Mouse (Mus musculus): ENCODE results near the gene Nfkbil1. TPM values are rescaled to one million over a fixed set of nuclear protein-coding genes. Genes with fewer than 3 reads are reported as not detected.

The Nfkbil1 gene
- total and polyA plus RNA-seq, 3 experiments = 15.2 to 25.9 (median 22.0) TPM

- Histone ChIP-seq H3K9ac (ENCODE audit: insufficient read depth, low read depth) (no peak overlapping the region), H3K4me1 (ENCODE audit: control insufficient read depth in 1 of 2, insufficient read depth in 2 of 2) (peaks cover 2 to 3% of the 10 kb centered on the region in 2 experiments; a peak in 1 of 4 replicates), H3K79me2 (replicated peaks; ENCODE audit: control insufficient read depth, extremely low read depth, insufficient read depth, poor library complexity, severe bottlenecking) (0 out of 2 replicates have a peak, but pooled peaks cover 2% of the 10 kb centered on the region), H3K9me3 (replicated peaks; ENCODE audit: low read length) (no peaks in the 10 kb centered on the region), H3K4me2 (ENCODE audit: insufficient read depth, low read depth, poor library complexity, severe bottlenecking) (no peak overlapping the region), H3K4me3 (replicated peaks in 1 of 3; ENCODE audit: low read depth in 2 of 3, low read length in 2 of 3, poor library complexity in 1 of 3) (no peak overlapping the region), H3K27me3 (replicated peaks) (peaks cover 11% of the 10 kb centered on the region), H3K27ac (ENCODE audit: insufficient read depth, low read depth) (no peak overlapping the region), H3K36me3 (replicated peaks in 1 of 2; ENCODE audit: control insufficient read depth in 1 of 2, insufficient read depth in 1 of 2, low read length in 1 of 2) (peaks cover 58 to 65% of the 10 kb centered on the region in 2 experiments)
- no peak for DNase-seq (ENCODE audit: extremely low read depth)
- dilution Hi-C loops (cut with MboI; ENCODE audit: extremely low pct_ligation_motif_present, extremely low pct_unique_long_range_greater_than_20kb, low sequenced_read_pairs) = no loop called here
- in situ Hi-C loops (cut with MboI; ENCODE audit: low pct_ligation_motif_present, low pct_unique_long_range_greater_than_20kb, low sequenced_read_pairs) = loop anchor here (5.0 kb wide), 1 partner anchor 50 kb away; no protein-coding TSS in a partner anchor
- TF ChIP-seq POLR2AphosphoS2 (IDR thresholded peaks at IDR 0.05; ENCODE audit: low read depth, low read length) (peak; percentile 84; the same call in 1 of the 2 replicates), ETS1 (conservative IDR thresholded peaks at IDR 0.05; ENCODE audit: low read depth, low read length) (no peak), ZMIZ1 (IDR thresholded peaks at IDR 0.05; ENCODE audit: low read depth, low read length) (peak; percentile 41; the same call in 1 of the 2 replicates)
Measured at GRCm38 (mm10) chr17:35252619-35253292, 17.2 kb upstream of the Nfkbil1 start.

DNA sequence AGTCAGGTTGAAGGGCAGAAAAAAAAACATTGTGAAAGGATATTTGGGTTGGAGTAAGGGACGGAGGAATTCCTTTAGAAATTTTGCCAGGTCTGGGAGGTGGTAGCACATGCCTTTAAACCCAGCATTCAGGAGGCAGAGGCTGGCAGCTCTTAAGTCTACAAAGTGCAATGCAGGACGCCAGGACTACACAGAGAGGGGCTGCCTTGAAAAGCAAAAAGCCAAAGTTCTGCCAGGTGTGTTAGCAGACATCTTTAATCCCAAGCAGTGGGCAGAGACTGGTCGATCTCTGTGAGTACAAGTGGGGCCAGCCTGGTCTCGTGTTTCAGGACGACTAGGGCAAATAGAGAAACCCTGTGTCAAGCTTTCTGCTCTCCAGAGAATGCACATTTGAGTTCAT is 16.4 kb upstream of the Nfkbil1 start:
- H3K4me1 ChIP-seq (ENCODE audit: control insufficient read depth in 1 of 2, insufficient read depth in 2 of 2) = peaks cover under 1 to 2% of the 10 kb centered on the region in 2 experiments; a peak in 1 of 4 replicates
- peaks cover 7% of the 10 kb centered on the region; the same call in 1 of the 2 replicates for H3K79me2 ChIP-seq (replicated peaks; ENCODE audit: control insufficient read depth, extremely low read depth, insufficient read depth, poor library complexity, severe bottlenecking)
- peaks cover 66 to 73% of the 10 kb centered on the region in 2 experiments for H3K36me3 ChIP-seq (replicated peaks in 1 of 2; ENCODE audit: control insufficient read depth in 1 of 2, insufficient read depth in 1 of 2, low read length in 1 of 2)
- H3K27me3 ChIP-seq (replicated peaks) = peaks cover 13% of the 10 kb centered on the region
- TF ChIP-seq MAZ (IDR thresholded peaks at IDR 0.05; ENCODE audit: low read depth, low read length) = no peak
- no peak for TF ChIP-seq MEF2A (IDR thresholded peaks at IDR 0.05; ENCODE audit: borderline replicate concordance, low read depth, low read length)
- no peak for TF ChIP-seq ZC3H11A (IDR thresholded peaks at IDR 0.05; ENCODE audit: low read depth, low read length)
- TF ChIP-seq ZKSCAN1 (IDR thresholded peaks at IDR 0.05; ENCODE audit: borderline replicate concordance, low read depth, low read length) = no peak
- TF ChIP-seq USF2 (conservative IDR thresholded peaks at IDR 0.05; ENCODE audit: low read depth, low read length) = no peak
- no peak for TF ChIP-seq CHD2 (IDR thresholded peaks at IDR 0.05; ENCODE audit: low read length)
- TF ChIP-seq JUND (conservative IDR thresholded peaks at IDR 0.05; ENCODE audit: low read depth, low read length) = no peak
- no peak overlapping the region for H3K4me2 ChIP-seq (ENCODE audit: insufficient read depth, low read depth, poor library complexity, severe bottlenecking)
- in situ Hi-C loops (cut with MboI; ENCODE audit: low pct_ligation_motif_present, low pct_unique_long_range_greater_than_20kb, low sequenced_read_pairs) = loop anchor here (5.0 kb wide), 1 partner anchor 50 kb away; no protein-coding TSS in a partner anchor
- no peak overlapping the region for H3K9ac ChIP-seq (ENCODE audit: insufficient read depth, low read depth)
- no peak overlapping the region for H3K4me3 ChIP-seq (replicated peaks in 1 of 3; ENCODE audit: low read depth in 2 of 3, low read length in 2 of 3, poor library complexity in 1 of 3)
- H3K9me3 ChIP-seq (replicated peaks; ENCODE audit: low read length) = no peaks in the 10 kb centered on the region
- no peak overlapping the region for H3K27ac ChIP-seq (ENCODE audit: insufficient read depth, low read depth)
- dilution Hi-C loops (cut with MboI; ENCODE audit: extremely low pct_ligation_motif_present, extremely low pct_unique_long_range_greater_than_20kb, low sequenced_read_pairs) = no loop called here
- DNase-seq (ENCODE audit: extremely low read depth) = no peak

GRCm38 (mm10) chr17:35251162-35251719 is 15.6 kb upstream of the Nfkbil1 start:
- no peak for DNase-seq (ENCODE audit: extremely low read depth)
- Histone ChIP-seq H3K27me3 (replicated peaks) (peaks cover 13% of the 10 kb centered on the region), H3K27ac (ENCODE audit: insufficient read depth, low read depth) (no peak overlapping the region), H3K4me3 (replicated peaks in 1 of 3; ENCODE audit: low read depth in 2 of 3, low read length in 2 of 3, poor library complexity in 1 of 3) (no peak overlapping the region), H3K9ac (ENCODE audit: insufficient read depth, low read depth) (no peak overlapping the region), H3K79me2 (replicated peaks; ENCODE audit: control insufficient read depth, extremely low read depth, insufficient read depth, poor library complexity, severe bottlenecking) (peaks cover 13% of the 10 kb centered on the region; the same call in 1 of the 2 replicates), H3K4me2 (ENCODE audit: insufficient read depth, low read depth, poor library complexity, severe bottlenecking) (no peak overlapping the region), H3K4me1 (ENCODE audit: control insufficient read depth in 1 of 2, insufficient read depth in 2 of 2) (peaks cover 1 to 8% of the 10 kb centered on the region in 2 experiments; a peak in 2 of 4 replicates), H3K9me3 (replicated peaks; ENCODE audit: low read length) (no peaks in the 10 kb centered on the region), H3K36me3 (replicated peaks in 1 of 2; ENCODE audit: control insufficient read depth in 1 of 2, insufficient read depth in 1 of 2, low read length in 1 of 2) (peaks cover 73 to 80% of the 10 kb centered on the region in 2 experiments)
- in situ Hi-C loops (cut with MboI; ENCODE audit: low pct_ligation_motif_present, low pct_unique_long_range_greater_than_20kb, low sequenced_read_pairs) (loop anchor here (5.0 kb wide), 1 partner anchor 51 kb away; no protein-coding TSS in a partner anchor), dilution Hi-C loops (cut with MboI; ENCODE audit: extremely low pct_ligation_motif_present, extremely low pct_unique_long_range_greater_than_20kb, low sequenced_read_pairs) (no loop called here)
- TF ChIP-seq ETS1 (conservative IDR thresholded peaks at IDR 0.05; ENCODE audit: low read depth, low read length) (no peak), CHD1 (IDR thresholded peaks at IDR 0.05; ENCODE audit: low read depth, low read length) (no peak), POLR2AphosphoS2 (IDR thresholded peaks at IDR 0.05; ENCODE audit: low read depth, low read length) (no peak), CTCF (conservative IDR thresholded peaks at IDR 0.05 in 1 of 2, IDR thresholded peaks at IDR 0.05 in 1 of 2; ENCODE audit: low read depth in 2 of 2, low read length in 2 of 2) (no peak), MXI1 (IDR thresholded peaks at IDR 0.05; ENCODE audit: low read depth, low read length) (no peak), ZMIZ1 (IDR thresholded peaks at IDR 0.05; ENCODE audit: low read depth, low read length) (no peak), USF1 (IDR thresholded peaks at IDR 0.05; ENCODE audit: low read depth, low read length) (no peak), POLR2A (IDR thresholded peaks at IDR 0.05; ENCODE audit: low read depth, low read length) (no peak; the same call in 1 of the 2 replicates), RAD21 (IDR thresholded peaks at IDR 0.05; ENCODE audit: low read depth, low read length) (no peak), TBP (conservative IDR thresholded peaks at IDR 0.05; ENCODE audit: low read depth, low read length) (no peak), MAZ (IDR thresholded peaks at IDR 0.05; ENCODE audit: low read depth, low read length) (no peak), MAX (IDR thresholded peaks at IDR 0.05; ENCODE audit: low read length) (no peak), IRF4 (IDR thresholded peaks at IDR 0.05; ENCODE audit: low read depth, low read length) (no peak), MEF2A (IDR thresholded peaks at IDR 0.05; ENCODE audit: borderline replicate concordance, low read depth, low read length) (no peak), E2F4 (IDR thresholded peaks at IDR 0.05; ENCODE audit: insufficient replicate concordance, low read depth, low read length) (no peak), ZKSCAN1 (IDR thresholded peaks at IDR 0.05; ENCODE audit: borderline replicate concordance, low read depth, low read length) (no peak)
